Mouse (Mus musculus) intestine, postnatal 0 days (tissue): ENCODE results near the gene Tm6sf2. TPM values are rescaled to one million over a fixed set of nuclear protein-coding genes. Genes with fewer than 3 reads are reported as not detected.

Experiments used
- ATAC-seq: fragments of 200-750 bp; cut with Nextera tagmentation; 2 replicates; pipeline ENCODE4 v1.8.0; 2017; ENCODE audit warnings: mild to moderate bottlenecking, moderate TSS enrichment, moderate library complexity
- H3K27ac ChIP-seq: fragments of 300-500 bp; sonication (generic); 2 replicates; pipeline ENCODE4 v1.5.1; 2014; ENCODE audit warnings: mild to moderate bottlenecking, low read depth, low read length, moderate library complexity
- H3K27me3 ChIP-seq: fragments of 300-500 bp; sonication (generic); replicated peaks from 2 replicates; pipeline ENCODE4 v1.6.1; 2014; ENCODE audit warnings: low read length, mixed read lengths; ENCODE audit not compliant: control insufficient read depth, insufficient read depth
- H3K36me3 ChIP-seq: fragments of 300-500 bp; sonication (generic); 2 replicates; pipeline ENCODE4 v1.6.1; 2014; ENCODE audit warnings: mild to moderate bottlenecking, moderate library complexity; ENCODE audit not compliant: control insufficient read depth, insufficient read depth
- H3K4me1 ChIP-seq: fragments of 300-500 bp; sonication (generic); replicated peaks from 2 replicates; pipeline ENCODE4 v1.6.1; 2014; ENCODE audit warnings: antibody characterized with exemption, low read length, mixed read lengths; ENCODE audit not compliant: control insufficient read depth, insufficient read depth
- H3K4me2 ChIP-seq: fragments of 300-500 bp; sonication (generic); replicated peaks from 2 replicates; pipeline ENCODE4 v1.6.1; 2014; ENCODE audit warnings: low read depth, mild to moderate bottlenecking, moderate library complexity
- H3K4me3 ChIP-seq: fragments of 300-500 bp; sonication (generic); 2 replicates; pipeline ENCODE4 v1.5.1; 2014; ENCODE audit warnings: low read depth, low read length
- H3K9ac ChIP-seq: fragments of 300-500 bp; sonication (generic); 2 replicates; pipeline ENCODE4 v1.6.1; 2014; ENCODE audit warnings: mild to moderate bottlenecking, low read depth, low read length
- H3K9me3 ChIP-seq: fragments of 300-500 bp; sonication (generic); 2 replicates; pipeline ENCODE4 v1.6.1; 2016; ENCODE audit warnings: mixed run types; ENCODE audit not compliant: control insufficient read depth
- CTCF ChIP-seq: sonication (generic); IDR thresholded peaks from 2 replicates; pipeline ENCODE4 v1.5.1; 2016; ENCODE audit warnings: low read depth, mild to moderate bottlenecking, control low read depth, antibody characterized with exemption, moderate library complexity
- WGBS: fragments of 180-500 bp; shearing (Covaris S2); extraction: QIAGEN DNeasy Blood & Tissue Kit; methylation state at CpG from one replicate; pipeline ENCODE4 v1.1.7; 2014; 5-methylcytosine and 5-hydroxymethylcytosine counted together
- polyA plus RNA-seq: library from polyadenylated mRNA; unstranded; fragments of >200 nt; fragmentation: Nextera tagmentation; extraction: Ambion mirVana; gene quantifications from 2 replicates; pipeline ENCODE4 v1.2.1, GENCODE M21; 2015

Gene Tm6sf2
- 305 and 315 TPM in 2 replicates for polyA plus RNA-seq

GRCm38 (mm10) chr8:70072441-70073069 lies at the start of gene Tm6sf2:
Gene Tm6sf2 (plus strand): TSS chr8:70072924.
- no peak for TF ChIP-seq CTCF
- H3K36me3 ChIP-seq, result peaks cover 50% of the 10 kb centered on the region
- H3K9me3 ChIP-seq, result no peaks in the 10 kb centered on the region
- H3K4me3 ChIP-seq, result peak within 1 kb of the TSS; percentile 38
- H3K27ac ChIP-seq, result peak within 1 kb of the TSS; percentile 93
- WGBS, result 7% methylated on average over 17 of the region's 27 CpGs
- H3K27me3 ChIP-seq, result no peaks in the 10 kb centered on the region
- H3K4me2 ChIP-seq, result peak within 1 kb of the TSS; percentile 71
- peak; percentile 80 for ATAC-seq
- peak within 1 kb of the TSS; percentile 58 for H3K9ac ChIP-seq
- H3K4me1 ChIP-seq, result no peaks in the 10 kb centered on the region

- no peak overlapping the region for H3K9ac ChIP-seq
- no peaks in the 10 kb centered on the region for H3K9me3 ChIP-seq
- H3K36me3 ChIP-seq, result peaks cover 99% of the 10 kb centered on the region
- 59% methylated on average over 8 of the region's 8 CpGs for WGBS
- no peak for TF ChIP-seq CTCF
- H3K4me2 ChIP-seq, result no peak overlapping the region
- H3K27me3 ChIP-seq, result no peaks in the 10 kb centered on the region
- H3K27ac ChIP-seq, result no peak overlapping the region; the same call in 1 of the 2 replicates
- no peak overlapping the region for H3K4me3 ChIP-seq
- ATAC-seq, result peak; percentile 17; the same call in 1 of the 2 replicates
- no peaks in the 10 kb centered on the region for H3K4me1 ChIP-seq
Measured at GRCm38 (mm10) chr8:70023596-70023995, 49.1 kb upstream of the Tm6sf2 start.

GRCm38 (mm10) chr8:70026151-70026550 lies 46.6 kb upstream of the Tm6sf2 start:
- no peak overlapping the region for H3K27ac ChIP-seq
- peak; percentile 22; the same call in 1 of the 2 replicates for ATAC-seq
- H3K4me2 ChIP-seq, result no peak overlapping the region
- 77% methylated on average over 2 of the region's 2 CpGs for WGBS
- no peaks in the 10 kb centered on the region for H3K4me1 ChIP-seq
- H3K36me3 ChIP-seq, result peaks cover 100% of the 10 kb centered on the region
- H3K9ac ChIP-seq, result no peak overlapping the region
- TF ChIP-seq CTCF, result no peak
- H3K27me3 ChIP-seq, result no peaks in the 10 kb centered on the region
- no peaks in the 10 kb centered on the region for H3K9me3 ChIP-seq
- no peak overlapping the region for H3K4me3 ChIP-seq

DNA sequence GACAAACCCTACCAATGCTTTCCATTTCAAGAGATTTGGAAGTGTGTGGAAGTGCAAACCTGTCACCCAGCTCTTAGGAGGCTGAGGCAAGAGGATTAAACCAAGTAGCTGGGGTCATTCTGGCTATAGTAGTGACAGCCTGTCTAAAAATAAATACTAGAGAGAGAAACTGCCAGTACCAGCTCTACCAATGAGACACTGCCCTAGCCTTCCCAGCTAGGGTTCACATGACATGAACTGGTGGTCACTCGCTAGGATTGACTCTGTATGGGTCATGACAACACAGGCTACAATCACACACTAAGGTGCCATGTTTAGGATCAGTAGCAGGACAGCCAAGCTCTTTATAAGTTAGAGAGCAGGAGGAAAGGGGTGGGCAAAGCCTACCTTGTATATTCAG lies 42.5 kb upstream of the Tm6sf2 start:
- Histone ChIP-seq H3K9ac (no peak overlapping the region), H3K36me3 (peaks cover 74% of the 10 kb centered on the region), H3K4me2 (no peak overlapping the region), H3K4me3 (no peak overlapping the region), H3K9me3 (no peaks in the 10 kb centered on the region), H3K27me3 (no peaks in the 10 kb centered on the region), H3K4me1 (no peaks in the 10 kb centered on the region), H3K27ac (no peak overlapping the region)
- 94% methylated on average over 1 of the region's 1 CpGs for WGBS
- no peak for ATAC-seq
- TF ChIP-seq CTCF, result no peak

DNA sequence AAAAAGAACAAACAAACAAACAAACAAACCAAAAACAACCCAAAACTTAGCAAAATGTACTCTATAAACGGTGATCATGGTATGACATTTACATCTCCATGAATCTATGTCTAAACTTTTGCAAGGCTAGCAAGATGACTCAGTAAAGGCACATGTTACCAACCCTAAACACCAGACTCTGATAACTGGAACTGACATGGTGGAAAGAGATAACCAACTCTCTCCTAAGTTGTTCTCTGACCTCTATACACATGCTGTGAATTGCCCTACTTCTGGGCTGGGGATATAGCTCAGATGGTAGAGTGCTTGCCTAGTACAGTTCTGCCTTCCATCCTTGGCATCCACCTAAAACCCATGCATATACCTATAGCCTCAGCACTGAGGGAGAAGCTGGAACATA lies 34.7 kb upstream of the Tm6sf2 start:
- no peaks in the 10 kb centered on the region for H3K27me3 ChIP-seq
- H3K4me3 ChIP-seq, result no peak overlapping the region
- no peak overlapping the region for H3K4me2 ChIP-seq
- TF ChIP-seq CTCF, result no peak
- ATAC-seq, result no peak
- H3K9ac ChIP-seq, result no peak overlapping the region
- peaks cover 3% of the 10 kb centered on the region; the same call in 1 of the 2 replicates for H3K36me3 ChIP-seq
- H3K9me3 ChIP-seq, result no peaks in the 10 kb centered on the region
- 0 out of 2 replicates have a peak, but pooled peaks cover 3% of the 10 kb centered on the region for H3K4me1 ChIP-seq
- no peak overlapping the region for H3K27ac ChIP-seq
- WGBS, result 74% methylated on average over 1 of the region's 1 CpGs

DNA sequence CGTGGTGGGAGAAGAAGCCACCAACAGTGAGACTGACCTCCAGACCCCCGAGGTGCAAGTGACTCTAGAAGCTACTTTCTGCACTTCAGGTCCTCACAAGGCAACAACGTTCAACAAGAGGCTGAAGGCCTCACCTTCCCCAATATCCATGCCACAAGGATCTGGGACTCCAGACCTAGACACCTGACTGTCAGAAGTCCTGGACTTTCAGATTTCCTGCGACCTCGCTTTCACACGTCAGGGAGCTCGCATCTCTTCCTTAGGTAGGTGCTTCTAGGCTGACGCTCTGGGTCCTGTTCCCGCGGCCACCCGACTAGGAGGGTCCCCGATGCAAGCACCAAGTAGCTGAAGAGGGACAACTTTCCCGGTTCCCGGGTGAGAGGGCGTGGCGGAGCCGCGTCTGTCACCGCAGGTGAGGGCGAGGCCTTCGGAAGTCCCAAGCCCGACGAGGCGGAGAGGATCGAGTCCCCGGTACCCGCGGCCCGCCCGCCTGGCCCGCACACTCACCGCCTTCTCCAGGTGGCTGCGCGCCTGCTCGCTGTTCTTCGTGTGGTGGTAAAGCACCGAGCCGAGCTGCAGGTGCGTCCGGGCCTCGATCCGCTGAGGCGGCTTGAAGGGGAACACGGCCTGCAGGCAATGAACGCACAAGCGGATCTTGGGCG lies 30.7 kb upstream of the Tm6sf2 start:
- Histone ChIP-seq H3K27me3 (no peaks in the 10 kb centered on the region), H3K9ac (peak overlapping the region; percentile 99), H3K9me3 (no peaks in the 10 kb centered on the region), H3K4me2 (peak overlapping the region; percentile 95), H3K27ac (peak overlapping the region; percentile 73; the same call in 1 of the 2 replicates), H3K4me1 (0 out of 2 replicates have a peak, but pooled peaks cover 3% of the 10 kb centered on the region), H3K4me3 (peak overlapping the region; percentile 99), H3K36me3 (no peaks in the 10 kb centered on the region)
- WGBS, result under 1% methylated on average over 47 of the region's 47 CpGs
- ATAC-seq, result peak; percentile 58
- TF ChIP-seq CTCF, result no peak
